Mouse (Mus musculus) kidney, adult 2 months (tissue): ENCODE measurements around the gene H2al1h.
"Not testable (repeated sequence)": the region's sequence is repeated elsewhere in the genome, so short reads cannot be mapped to it uniquely, and the experiment has no call there.

Experiments used
- CTCF ChIP-seq: fragments of 200-500 bp; conservative IDR thresholded peaks from 2 replicates; pipeline ENCODE4 v1.5.1; 2011; ENCODE audit warnings: low read depth, mild to moderate bottlenecking, control low read depth, low read length, moderate library complexity, mixed read lengths; ENCODE audit not compliant: insufficient read depth, insufficient read length
- POLR2A ChIP-seq: fragments of 200-500 bp; IDR thresholded peaks from one replicate; pipeline ENCODE4 v1.6.1; 2011; ENCODE audit warnings: low read depth, low read length, control low read depth

DNA sequence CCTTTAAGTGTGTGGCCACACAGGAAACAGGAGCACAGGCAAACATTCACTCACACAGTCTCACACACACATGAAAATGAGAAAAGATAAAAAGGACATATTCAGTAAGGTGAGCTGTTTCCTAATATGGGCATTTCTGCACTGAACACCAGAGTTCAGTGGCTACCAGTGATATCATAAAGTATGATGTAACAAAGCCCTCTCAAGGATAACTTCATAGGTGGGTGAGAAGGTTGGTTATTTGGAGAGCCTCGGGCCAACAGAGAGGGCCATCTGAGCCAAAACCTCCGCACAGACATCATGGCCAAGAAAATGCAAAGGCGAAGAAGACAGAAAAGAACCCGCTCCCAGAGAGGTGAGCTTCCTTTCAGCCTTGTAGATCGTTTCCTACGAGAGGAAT lies at the start of gene H2al1h:
- TF ChIP-seq CTCF, POLR2A: not testable (repeated sequence)
